Mouse (Mus musculus): ENCODE data around the gene Nup35. TPM values are rescaled to one million over a fixed set of nuclear protein-coding genes. Genes with fewer than 3 reads are reported as not detected.

Gene Nup35
- total RNA-seq, 4 experiments from 2014 or later = 18.8 to 32.7 (median 22.7) TPM

- peak; percentile 86 for DNase-seq
Observed at GRCm38 (mm10) chr2:80638364-80639241, 21.6 kb downstream of the Nup35 start.

- no peak for DNase-seq
Observed at GRCm38 (mm10) chr2:80639398-80639797, 22.4 kb downstream of the Nup35 start.

GRCm38 (mm10) chr2:80639864-80640263 lies 22.8 kb downstream of the Nup35 start:
- DNase-seq = no peak

GRCm38 (mm10) chr2:80661414-80661813 lies 44.4 kb downstream of the Nup35 start:
- no peak for DNase-seq

- no peak for DNase-seq
Observed at GRCm38 (mm10) chr2:80662682-80663081, 45.6 kb downstream of the Nup35 start.

GRCm38 (mm10) chr2:80667396-80667964 lies 50.4 kb downstream of the Nup35 start:
- no peak for DNase-seq

- DNase-seq = no peak
Observed at GRCm38 (mm10) chr2:80669868-80670666, 53.0 kb downstream of the Nup35 start.

GRCm38 (mm10) chr2:80678803-80679202 lies 61.8 kb downstream of the Nup35 start:
- DNase-seq = no peak

GRCm38 (mm10) chr2:80683727-80684239 lies 66.7 kb downstream of the Nup35 start:
- DNase-seq = no peak

GRCm38 (mm10) chr2:80684396-80685071 lies 67.5 kb downstream of the Nup35 start:
- no peak for DNase-seq

GRCm38 (mm10) chr2:80688261-80688660 lies 71.2 kb downstream of the Nup35 start:
- no peak for DNase-seq

- no peak for DNase-seq
Observed at GRCm38 (mm10) chr2:80707429-80707828, 90.4 kb downstream of the Nup35 start.

Small RNAs within 50 kb of the gene (microRNA-seq; reads per million reads assigned to microRNA genes)
- gene Mir684-1 = 0 reads per million in 2 experiments

Other genes starting within 250 kb of the Nup35 start
- gene Frzb, start 169.6 kb upstream of the Nup35 start, total RNA-seq (2022) = 100 to 1,000 TPM in 2 of 4 experiments, 1 to 10 TPM in 2; 3.6 to 312 (median 140) TPM
- 100 to 1,000 TPM; 140 to 206 (median 162) TPM for gene Nckap1, start 35.9 kb upstream of the Nup35 start, total RNA-seq (2022)
- 10 to 100 TPM; 15.0 to 22.2 (median 16.1) TPM for gene Dusp19, start 191 bp upstream of the Nup35 start, total RNA-seq (2022)